Mouse (Mus musculus): Measurements from ENCODE around the gene Mllt6. TPM values are rescaled to one million over a fixed set of nuclear protein-coding genes. Genes with fewer than 3 reads are reported as not detected.

Gene Mllt6
- total and polyA plus RNA-seq, 3 experiments, result 24.3 to 55.6 (median 43.0) TPM

DNA sequence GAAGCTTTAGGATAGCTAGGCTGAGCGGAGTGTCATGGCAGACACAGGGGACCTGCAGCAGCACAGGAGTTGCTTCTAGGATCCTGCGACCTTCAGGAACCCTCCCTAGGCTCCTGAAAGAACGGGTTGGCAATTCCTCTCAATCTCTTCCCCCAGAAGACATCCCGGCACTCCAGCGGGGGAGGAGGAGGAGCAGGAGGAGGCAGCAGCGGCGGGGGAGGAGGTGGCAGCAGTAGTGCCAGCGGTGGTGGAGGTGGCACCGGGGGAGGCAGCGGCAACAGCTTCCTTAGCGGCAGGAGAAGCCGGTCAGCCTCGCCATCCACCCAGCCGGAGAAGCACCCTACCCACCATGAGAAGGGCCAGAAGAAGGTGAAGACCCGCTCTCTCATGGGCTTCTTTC lies 6.1 kb downstream of the Mllt6 start:
- Histone ChIP-seq H3K36me3 (replicated peaks in 1 of 2; ENCODE audit: control insufficient read depth in 1 of 2, insufficient read depth in 1 of 2, low read length in 1 of 2) (peaks cover 88 to 95% of the 10 kb centered on the region in 2 experiments), H3K4me3 (replicated peaks in 1 of 3; ENCODE audit: low read depth in 2 of 3, low read length in 2 of 3, poor library complexity in 1 of 3) (no peak overlapping the region), H3K79me2 (replicated peaks; ENCODE audit: control insufficient read depth, extremely low read depth, insufficient read depth, poor library complexity, severe bottlenecking) (peaks cover 26% of the 10 kb centered on the region), H3K9me3 (replicated peaks; ENCODE audit: low read length) (peaks cover 5% of the 10 kb centered on the region), H3K4me2 (ENCODE audit: insufficient read depth, low read depth, poor library complexity, severe bottlenecking) (no peak overlapping the region), H3K4me1 (ENCODE audit: control insufficient read depth in 1 of 2, insufficient read depth in 2 of 2) (peaks cover 11 to 38% of the 10 kb centered on the region in 2 experiments), H3K27me3 (replicated peaks) (no peaks in the 10 kb centered on the region), H3K27ac (ENCODE audit: insufficient read depth, low read depth) (no peak overlapping the region), H3K9ac (ENCODE audit: insufficient read depth, low read depth) (no peak overlapping the region)
- no peak for DNase-seq (ENCODE audit: extremely low read depth)
- TF ChIP-seq HCFC1 (IDR thresholded peaks at IDR 0.05; ENCODE audit: low read depth, low read length), result no peak
- TF ChIP-seq SMC3 (IDR thresholded peaks at IDR 0.05; ENCODE audit: low read depth, low read length), result no peak
- TF ChIP-seq MXI1 (IDR thresholded peaks at IDR 0.05; ENCODE audit: low read depth, low read length), result no peak
- TF ChIP-seq JUN (IDR thresholded peaks at IDR 0.05; ENCODE audit: insufficient read depth, low read depth, low read length), result no peak
- no peak for TF ChIP-seq TCF12 (IDR thresholded peaks at IDR 0.05; ENCODE audit: low read depth, low read length)
- no peak for TF ChIP-seq GABPA (IDR thresholded peaks at IDR 0.05; ENCODE audit: insufficient replicate concordance, low read depth, low read length)
- TF ChIP-seq POLR2A (IDR thresholded peaks at IDR 0.05; ENCODE audit: low read depth, low read length), result no peak
- TF ChIP-seq MYC (IDR thresholded peaks at IDR 0.05; ENCODE audit: low read depth, low read length), result no peak
- TF ChIP-seq ZC3H11A (IDR thresholded peaks at IDR 0.05; ENCODE audit: low read depth, low read length), result no peak
- no peak for TF ChIP-seq IRF4 (IDR thresholded peaks at IDR 0.05; ENCODE audit: low read depth, low read length)
- TF ChIP-seq PAX5 (IDR thresholded peaks at IDR 0.05; ENCODE audit: low read length), result no peak
- TF ChIP-seq CHD1 (IDR thresholded peaks at IDR 0.05; ENCODE audit: low read depth, low read length), result no peak
- TF ChIP-seq E2F4 (IDR thresholded peaks at IDR 0.05; ENCODE audit: insufficient replicate concordance, low read depth, low read length), result no peak
- no peak for TF ChIP-seq MAFK (IDR thresholded peaks at IDR 0.05; ENCODE audit: insufficient replicate concordance, low read length)
- TF ChIP-seq UBTF (IDR thresholded peaks at IDR 0.05; ENCODE audit: low read depth, low read length), result no peak
- no peak for TF ChIP-seq MAX (IDR thresholded peaks at IDR 0.05; ENCODE audit: low read length)
- TF ChIP-seq NRF1 (IDR thresholded peaks at IDR 0.05; ENCODE audit: low read depth, low read length), result no peak
- no peak for TF ChIP-seq JUND (conservative IDR thresholded peaks at IDR 0.05; ENCODE audit: low read depth, low read length)
- TF ChIP-seq NELFE (IDR thresholded peaks at IDR 0.05; ENCODE audit: low read depth, low read length), result no peak
- in situ Hi-C loops (cut with MboI; ENCODE audit: low pct_ligation_motif_present, low pct_unique_long_range_greater_than_20kb, low sequenced_read_pairs) (loop anchor here (5.0 kb wide), 1 partner anchor 37 kb away; no protein-coding TSS in a partner anchor), dilution Hi-C loops (cut with MboI; ENCODE audit: extremely low pct_ligation_motif_present, extremely low pct_unique_long_range_greater_than_20kb, low sequenced_read_pairs) (no loop called here)

DNA sequence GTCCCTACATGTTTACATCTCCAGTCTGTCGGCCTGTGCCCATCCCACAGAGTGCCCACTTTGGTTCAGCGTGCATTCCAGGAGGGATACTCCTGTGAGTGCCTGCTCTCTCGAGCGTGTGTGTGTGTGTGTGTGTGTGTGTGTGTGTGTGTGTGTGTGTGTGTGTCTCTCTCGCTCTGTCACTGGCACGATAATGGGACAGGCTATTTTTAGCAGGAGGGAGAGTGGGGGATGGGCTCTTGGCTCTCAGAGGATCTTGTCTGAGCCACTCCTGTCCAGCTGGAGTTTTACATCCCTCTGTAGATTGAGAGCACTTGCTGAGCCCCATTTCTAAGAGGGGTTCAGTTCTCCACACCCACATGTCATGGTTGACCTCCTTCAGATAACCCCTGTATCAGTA lies 6.6 kb downstream of the Mllt6 start:
- Histone ChIP-seq H3K4me2 (ENCODE audit: insufficient read depth, low read depth, poor library complexity, severe bottlenecking) (no peak overlapping the region), H3K9me3 (replicated peaks; ENCODE audit: low read length) (peaks cover 5% of the 10 kb centered on the region), H3K27me3 (replicated peaks) (no peaks in the 10 kb centered on the region), H3K4me3 (replicated peaks in 1 of 3; ENCODE audit: low read depth in 2 of 3, low read length in 2 of 3, poor library complexity in 1 of 3) (no peak overlapping the region), H3K79me2 (replicated peaks; ENCODE audit: control insufficient read depth, extremely low read depth, insufficient read depth, poor library complexity, severe bottlenecking) (peaks cover 20% of the 10 kb centered on the region), H3K27ac (ENCODE audit: insufficient read depth, low read depth) (no peak overlapping the region), H3K36me3 (replicated peaks in 1 of 2; ENCODE audit: control insufficient read depth in 1 of 2, insufficient read depth in 1 of 2, low read length in 1 of 2) (peaks cover 93 to 99% of the 10 kb centered on the region in 2 experiments), H3K4me1 (ENCODE audit: control insufficient read depth in 1 of 2, insufficient read depth in 2 of 2) (peaks cover 10 to 35% of the 10 kb centered on the region in 2 experiments), H3K9ac (ENCODE audit: insufficient read depth, low read depth) (no peak overlapping the region)
- in situ Hi-C loops (cut with MboI; ENCODE audit: low pct_ligation_motif_present, low pct_unique_long_range_greater_than_20kb, low sequenced_read_pairs) (loop anchor here (5.0 kb wide), 1 partner anchor 38 kb away; no protein-coding TSS in a partner anchor), dilution Hi-C loops (cut with MboI; ENCODE audit: extremely low pct_ligation_motif_present, extremely low pct_unique_long_range_greater_than_20kb, low sequenced_read_pairs) (no loop called here)
- DNase-seq (ENCODE audit: extremely low read depth), result no peak
- TF ChIP-seq ZC3H11A (IDR thresholded peaks at IDR 0.05; ENCODE audit: low read depth, low read length) (no peak), MEF2A (IDR thresholded peaks at IDR 0.05; ENCODE audit: borderline replicate concordance, low read depth, low read length) (0 out of 2 replicates have a peak, but pooled peaks have one; percentile 53), TCF12 (IDR thresholded peaks at IDR 0.05; ENCODE audit: low read depth, low read length) (no peak), E2F4 (IDR thresholded peaks at IDR 0.05; ENCODE audit: insufficient replicate concordance, low read depth, low read length) (no peak), POLR2AphosphoS2 (IDR thresholded peaks at IDR 0.05; ENCODE audit: low read depth, low read length) (no peak)
